Comparison of ENCODE assay signal across 10 mouse cellular contexts in genomic region chr11:116428872-116429859, GRCm38 (mm10). TPM values are rescaled to one million over a fixed set of nuclear protein-coding genes. Genes with fewer than 3 reads are reported as not detected.
DNase-seq lines count a peak whose midpoint lies in the region; ATAC-seq and TF ChIP-seq lines count a peak whose summit lies in the region.
"Had no signal": no experiment of that assay in that cellular context is flagged by ENCODE, and none has a peak within 500 bp of the region (broad histone marks: within the 10 kb centered on the region; RNA-seq: fewer than 3 reads in every experiment).

No protein-coding gene starts in this region.

- no peaks in the 10 kb centered on the region for H3K36me3 ChIP-seq in kidney, embryonic 15.5 days
- peaks cover 0 to 43% of the 10 kb centered on the region in 2 experiments; a peak in 2 of 4 replicates for H3K36me3 ChIP-seq in MEL (ENCODE audit: control insufficient read depth in 1 of 2, insufficient read depth in 2 of 2, low read length in 2 of 2)
- H3K36me3 ChIP-seq in intestine, postnatal 0 days (ENCODE audit: control insufficient read depth, insufficient read depth), result no peaks in the 10 kb centered on the region
- no peaks in the 10 kb centered on the region for H3K36me3 ChIP-seq in small intestine, adult 2 months (ENCODE audit: control insufficient read depth, insufficient read depth, low read length)
- H3K36me3 ChIP-seq: forebrain, embryonic 15.5 days; midbrain, embryonic 12.5 days had no signal

- no peaks in the 10 kb centered on the region for H3K9me3 ChIP-seq in kidney, embryonic 15.5 days (replicated peaks)
- no peaks in the 10 kb centered on the region for H3K9me3 ChIP-seq in MEL (replicated peaks; ENCODE audit: insufficient read depth, low read length)
- H3K9me3 ChIP-seq in intestine, postnatal 0 days (ENCODE audit: control insufficient read depth), result no peaks in the 10 kb centered on the region
- H3K9me3 ChIP-seq: forebrain, embryonic 15.5 days; midbrain, embryonic 12.5 days had no signal

- H3K27ac ChIP-seq in kidney, embryonic 15.5 days, result peak overlapping the region; percentile 81
- peak overlapping the region; percentile 62 for H3K27ac ChIP-seq in MEL (ENCODE audit: control insufficient read depth, low read depth, low read length)
- H3K27ac ChIP-seq in intestine, postnatal 0 days (ENCODE audit: low read depth, low read length), result peak overlapping the region; percentile 96
- peak overlapping the region; percentile 99 for H3K27ac ChIP-seq in small intestine, adult 2 months (ENCODE audit: insufficient read depth, low read depth, low read length)
- H3K27ac ChIP-seq: forebrain, embryonic 15.5 days; midbrain, embryonic 12.5 days had no signal

- no peaks in the 10 kb centered on the region for H3K27me3 ChIP-seq in kidney, embryonic 15.5 days
- H3K27me3 ChIP-seq in MEL (ENCODE audit: control insufficient read depth in 1 of 2, insufficient read depth in 2 of 2, low read length in 2 of 2), result no peaks in the 10 kb centered on the region
- no peaks in the 10 kb centered on the region for H3K27me3 ChIP-seq in intestine, postnatal 0 days (replicated peaks; ENCODE audit: control insufficient read depth, insufficient read depth, low read length)
- no peaks in the 10 kb centered on the region for H3K27me3 ChIP-seq in small intestine, adult 2 months (ENCODE audit: control insufficient read depth, insufficient read depth, low read length)
- H3K27me3 ChIP-seq: forebrain, embryonic 15.5 days had no signal

- peak; percentile 36 to 63; a peak in 3 of 4 replicates for TF ChIP-seq EP300 in MEL (IDR thresholded peaks at IDR 0.05; ENCODE audit: low read depth in 1 of 2, low read length in 2 of 2)

- H3K4me1 ChIP-seq in kidney, embryonic 15.5 days, result peaks cover 31% of the 10 kb centered on the region
- peaks cover 22 to 50% of the 10 kb centered on the region in 2 experiments for H3K4me1 ChIP-seq in MEL (ENCODE audit: control insufficient read depth in 1 of 2, insufficient read depth in 2 of 2, low read length in 2 of 2)
- peaks cover 5% of the 10 kb centered on the region; the same call in 1 of the 2 replicates for H3K4me1 ChIP-seq in intestine, postnatal 0 days (replicated peaks; ENCODE audit: control insufficient read depth, insufficient read depth, low read length)
- H3K4me1 ChIP-seq in small intestine, adult 2 months (ENCODE audit: control insufficient read depth, insufficient read depth, insufficient read length, low read length), result peaks cover 33% of the 10 kb centered on the region; the same call in 1 of the 2 replicates

- TF ChIP-seq RAD21 in MEL (IDR thresholded peaks at IDR 0.05; ENCODE audit: low read depth, low read length), result no peak

- no peak overlapping the region for H3K4me2 ChIP-seq in kidney, embryonic 15.5 days
- H3K4me2 ChIP-seq in intestine, postnatal 0 days (replicated peaks; ENCODE audit: low read depth), result peak overlapping the region; percentile 22
- H3K4me2 ChIP-seq: forebrain, embryonic 15.5 days; midbrain, embryonic 12.5 days had no signal

- no peak for TF ChIP-seq CTCF in MEL (IDR thresholded peaks at IDR 0.05 in 2 of 3, conservative IDR thresholded peaks at IDR 0.05 in 1 of 3; ENCODE audit: control insufficient read depth in 1 of 3, insufficient read depth in 1 of 3, low read depth in 2 of 3, low read length in 3 of 3, poor library complexity in 1 of 3, severe bottlenecking in 1 of 3)
- TF ChIP-seq CTCF in intestine, postnatal 0 days (IDR thresholded peaks at IDR 0.05; ENCODE audit: low read depth), result no peak
- no peak for TF ChIP-seq CTCF in small intestine, adult 2 months (IDR thresholded peaks at IDR 0.05; ENCODE audit: extremely low read depth, insufficient read length, insufficient replicate concordance, low read depth, low read length)

- H3K79me2 ChIP-seq in MEL (ENCODE audit: control insufficient read depth, insufficient read depth, low read length, poor library complexity), result no peaks in the 10 kb centered on the region

- no peak overlapping the region for H3K4me3 ChIP-seq in kidney, embryonic 15.5 days (replicated peaks)
- peak overlapping the region; percentile 16 to 34 for H3K4me3 ChIP-seq in MEL (ENCODE audit: control insufficient read depth in 1 of 2, insufficient read depth in 1 of 2, low read depth in 2 of 2, low read length in 2 of 2)
- no peak overlapping the region for H3K4me3 ChIP-seq in intestine, postnatal 0 days (ENCODE audit: low read depth, low read length)
- H3K4me3 ChIP-seq in small intestine, adult 2 months (ENCODE audit: low read depth, low read length), result peak overlapping the region; percentile 22; the same call in 1 of the 2 replicates
- H3K4me3 ChIP-seq: forebrain, embryonic 15.5 days; midbrain, embryonic 12.5 days had no signal

- ATAC-seq in kidney, embryonic 15.5 days (replicated peaks; ENCODE audit: low FRiP score), result no peak
- peak; percentile 81 for ATAC-seq in intestine, postnatal 0 days
- ATAC-seq: forebrain, embryonic 15.5 days had no signal

- H3K9ac ChIP-seq in kidney, embryonic 15.5 days, result no peak overlapping the region
- peak overlapping the region; percentile 46 for H3K9ac ChIP-seq in MEL (ENCODE audit: control insufficient read depth, low read depth, low read length, poor library complexity, severe bottlenecking)
- H3K9ac ChIP-seq in intestine, postnatal 0 days (ENCODE audit: low read depth, low read length), result peak overlapping the region; percentile 45; the same call in 1 of the 2 replicates
- H3K9ac ChIP-seq: forebrain, embryonic 15.5 days; midbrain, embryonic 12.5 days had no signal

- no peak for DNase-seq in kidney, postnatal 14 days
- DNase-seq in MEL (ENCODE audit: low read depth, low spot score), result peak; percentile 65
- DNase-seq in urinary bladder, postnatal 4 days (ENCODE audit: low spot score in 2 of 2), result no peak
- no peak for DNase-seq in layer of hippocampus, adult 18-20 months (ENCODE audit: low spot score in 2 of 2)

- WGBS in kidney, embryonic 15.5 days, result 41% methylated on average over 13 of the region's 13 CpGs
- WGBS in intestine, postnatal 0 days, result 18% methylated on average over 13 of the region's 13 CpGs
- 22% methylated on average over 13 of the region's 13 CpGs for WGBS in small intestine, adult 2 months

- peak; percentile 21 to 48; a peak in 2 of 4 replicates for TF ChIP-seq POLR2A in MEL (IDR thresholded peaks at IDR 0.05; ENCODE audit: control insufficient read depth in 1 of 2, insufficient read depth in 1 of 2, low read depth in 1 of 2, low read length in 2 of 2, poor library complexity in 1 of 2)
- peak; percentile 86 for TF ChIP-seq POLR2A in small intestine, adult 2 months (IDR thresholded peaks at IDR 0.05; ENCODE audit: low read depth, low read length)

TF ChIP-seq in MEL, 35 proteins besides CTCF, POLR2A, EP300 and RAD21 (continues in another document):
- peak; percentile 39 for TF ChIP-seq BHLHE40 (IDR thresholded peaks at IDR 0.05; ENCODE audit: borderline replicate concordance, low read depth, low read length)
- no peak for TF ChIP-seq NRF1 (IDR thresholded peaks at IDR 0.05; ENCODE audit: insufficient read depth, low read depth, low read length, poor library complexity, severe bottlenecking)
- TF ChIP-seq MXI1 (IDR thresholded peaks at IDR 0.05; ENCODE audit: low read depth, low read length), result peak; percentile 64
- no peak for TF ChIP-seq ZC3H11A (IDR thresholded peaks at IDR 0.05; ENCODE audit: low read depth, low read length)
- no peak for TF ChIP-seq SMC3 (IDR thresholded peaks at IDR 0.05; ENCODE audit: low read depth, low read length)
- peak; percentile 66 for TF ChIP-seq ETS1 (IDR thresholded peaks at IDR 0.05; ENCODE audit: low read depth, low read length)
- peak; percentile 39; the same call in 1 of the 2 replicates for TF ChIP-seq MAZ (IDR thresholded peaks at IDR 0.05; ENCODE audit: low read depth, low read length)
- TF ChIP-seq POLR2AphosphoS5 (IDR thresholded peaks at IDR 0.05; ENCODE audit: borderline replicate concordance, low read depth, low read length), result no peak
- peak; percentile 47; the same call in 1 of the 2 replicates for TF ChIP-seq MYC (IDR thresholded peaks at IDR 0.05; ENCODE audit: low read depth, low read length)
- TF ChIP-seq TBP (IDR thresholded peaks at IDR 0.05; ENCODE audit: low read depth, low read length), result 0 out of 2 replicates have a peak, but pooled peaks have one; percentile 29
- no peak for TF ChIP-seq E2F4 (IDR thresholded peaks at IDR 0.05; ENCODE audit: borderline replicate concordance, low read depth, low read length)
- TF ChIP-seq GABPA (IDR thresholded peaks at IDR 0.05; ENCODE audit: low read depth, low read length), result no peak
- no peak for TF ChIP-seq CHD2 (IDR thresholded peaks at IDR 0.05; ENCODE audit: low read length)
- TF ChIP-seq MAX (IDR thresholded peaks at IDR 0.05; ENCODE audit: low read length), result peak; percentile 60
- no peak for TF ChIP-seq MAFK (IDR thresholded peaks at IDR 0.05; ENCODE audit: borderline replicate concordance, low read depth, low read length)

RNA-seq across cellular contexts. Expression of gene Ubald2, which starts 4.7 kb away (rescaled TPM):
- polyA plus RNA-seq in kidney, embryonic 15.5 days (2015; fragmentation: Nextera tagmentation; extraction: Ambion mirVana), result 45.7 and 58.1 TPM in 2 replicates
- total RNA-seq in MEL (2012; rRNA removed), result 56.8 and 66.2 TPM in 2 replicates
- polyA plus RNA-seq in MEL (2012; ENCODE audit: insufficient read depth in 1 of 2, insufficient read length in 2 of 2, low read depth in 1 of 2, low replicate concordance in 2 of 2, missing spikeins in 1 of 2), result 10 to 100 TPM in 1 of 2 experiments, not detected in 1; 77.7 TPM
- 60.2 and 60.6 TPM in 2 replicates for polyA plus RNA-seq in intestine, postnatal 0 days (2015; fragmentation: Nextera tagmentation; extraction: Ambion mirVana)
- 192 and 574 TPM in 2 replicates for polyA plus RNA-seq in small intestine, adult 2 months (2012; rRNA removed)
- 10 to 100 TPM; 33.3 to 40.5 TPM for total RNA-seq in layer of hippocampus, adult 18-20 months (2021)

RNA-seq across cellular contexts. Expression of gene Rnf157, which starts 16.3 kb away (rescaled TPM):
- 12.4 and 12.5 TPM in 2 replicates for polyA plus RNA-seq in kidney, embryonic 15.5 days (2015; fragmentation: Nextera tagmentation; extraction: Ambion mirVana)
- 4.6 and 7.5 TPM in 2 replicates for total RNA-seq in MEL (2012; rRNA removed)
- polyA plus RNA-seq in MEL (2012; ENCODE audit: insufficient read depth in 1 of 2, insufficient read length in 2 of 2, low read depth in 1 of 2, low replicate concordance in 2 of 2, missing spikeins in 1 of 2), result 10 to 100 TPM in 1 of 2 experiments, not detected in 1; 10.9 TPM
- polyA plus RNA-seq in intestine, postnatal 0 days (2015; fragmentation: Nextera tagmentation; extraction: Ambion mirVana), result 4.9 and 6.6 TPM in 2 replicates
- polyA plus RNA-seq in small intestine, adult 2 months (2012; rRNA removed), result 1.4 and 2.3 TPM in 2 replicates
- 100 to 1,000 TPM; 245 to 252 TPM for total RNA-seq in layer of hippocampus, adult 18-20 months (2021)

RNA-seq across cellular contexts. Expression of gene Qrich2, which starts 36.9 kb away (rescaled TPM):
- 0.14 and 0.30 TPM in 2 replicates for polyA plus RNA-seq in kidney, embryonic 15.5 days (2015; fragmentation: Nextera tagmentation; extraction: Ambion mirVana)
- total RNA-seq in MEL (2012; rRNA removed), result not detected in 2 replicates
- polyA plus RNA-seq in MEL (2012; ENCODE audit: insufficient read depth in 1 of 2, insufficient read length in 2 of 2, low read depth in 1 of 2, low replicate concordance in 2 of 2, missing spikeins in 1 of 2), result under 1 TPM in 1 of 2 experiments, not detected in 1; 0.11 TPM
- polyA plus RNA-seq in intestine, postnatal 0 days (2015; fragmentation: Nextera tagmentation; extraction: Ambion mirVana), result 0.14 TPM in 1 of 2 replicates, not detected in the other
- 0.01 and 0.13 TPM in 2 replicates for polyA plus RNA-seq in small intestine, adult 2 months (2012; rRNA removed)
- not detected for total RNA-seq in layer of hippocampus, adult 18-20 months (2021)
- polyA plus RNA-seq: forebrain, embryonic 15.5 days; midbrain, embryonic 12.5 days; neural tube, embryonic 14.5 days had no signal

Comparison
In these comparisons a context has a peak if more than half of its experiments do, and no peak if none do; other contexts are left out.
1. H3K4me3 ChIP-seq: peak in MEL (2 of 2) and small intestine, adult 2 months (single experiment); none in kidney, embryonic 15.5 days (single experiment) and intestine, postnatal 0 days (single experiment).
2. Peak in every context shown above with its lines, with median percentiles within 50 percentile points of each other: H3K27ac ChIP-seq.